Mouse (Mus musculus) E14TG2a.4 (cell line): ENCODE measurements around the gene Blnk.

ENCODE experiments used
- CTCF ChIP-seq: conservative IDR thresholded peaks from 2 replicates; pipeline ENCODE4 v1.5.1; 2014; ENCODE audit warnings: low read length
- POU5F1 ChIP-seq: IDR thresholded peaks from 2 replicates; pipeline ENCODE4 v1.6.1; 2014; ENCODE audit warnings: low read length, borderline replicate concordance

- TF ChIP-seq CTCF (no peak), POU5F1 (no peak)
These were observed 32.2 kb upstream of the Blnk start for GRCm38 (mm10) chr19:41026551-41026950.
